ENCODE assay signal across 9 mouse cellular contexts in genomic region chr11:84760622-84761196, GRCm38 (mm10). TPM values are rescaled to one million over a fixed set of nuclear protein-coding genes. Genes with fewer than 3 reads are reported as not detected.
DNase-seq lines count a peak whose midpoint lies in the region; ATAC-seq lines count a peak whose summit lies in the region.
"Had no signal": no experiment of that assay in that cellular context is flagged by ENCODE, and none has a peak within 500 bp of the region (broad histone marks: within the 10 kb centered on the region; RNA-seq: fewer than 3 reads in every experiment).

No protein-coding gene starts in this region.

- H3K4me2 ChIP-seq in heart, embryonic 14.5 days (ENCODE audit: low read length), result peak overlapping the region; percentile 32
- H3K4me2 ChIP-seq: limb, embryonic 13.5 days had no signal

- H3K9ac ChIP-seq in heart, embryonic 14.5 days (ENCODE audit: low read length), result no peak overlapping the region
- H3K9ac ChIP-seq: limb, embryonic 13.5 days had no signal

- no peak for ATAC-seq in heart, embryonic 14.5 days (ENCODE audit: insufficient number of reproducible peaks, insufficient read depth, low FRiP score, low read depth)
- ATAC-seq in megakaryocyte, adult 5-6 weeks (ENCODE audit: poor library complexity, severe bottlenecking), result no peak

- H3K27me3 ChIP-seq in heart, embryonic 14.5 days (ENCODE audit: control insufficient read depth, insufficient read depth, low read length), result peaks cover 17% of the 10 kb centered on the region; the same call in 1 of the 2 replicates

- H3K4me3 ChIP-seq in heart, embryonic 14.5 days (ENCODE audit: control insufficient read depth in 1 of 2, insufficient read depth in 1 of 2, low read depth in 1 of 2, low read length in 2 of 2), result no peak overlapping the region
- H3K4me3 ChIP-seq: limb, embryonic 13.5 days had no signal

- no peaks in the 10 kb centered on the region for H3K36me3 ChIP-seq in heart, embryonic 14.5 days (ENCODE audit: control insufficient read depth, insufficient read depth, low read length)
- H3K36me3 ChIP-seq: limb, embryonic 13.5 days had no signal

- H3K9me3 ChIP-seq in heart, embryonic 14.5 days (ENCODE audit: control insufficient read depth, low read length), result no peaks in the 10 kb centered on the region
- H3K9me3 ChIP-seq: limb, embryonic 13.5 days had no signal

- peaks cover 15 to 16% of the 10 kb centered on the region in 2 experiments; a peak in 3 of 4 replicates for H3K4me1 ChIP-seq in heart, embryonic 14.5 days (ENCODE audit: control insufficient read depth in 2 of 2, insufficient read depth in 2 of 2, low read length in 2 of 2)

- peak; percentile 10 to 11 for DNase-seq in heart, adult 18-20 months
- DNase-seq in heart, adult 9 months (ENCODE audit: low spot score in 2 of 2), result no peak
- DNase-seq in left cerebral cortex, adult 8-10 months (ENCODE audit: low spot score in 2 of 2), result peak; percentile 21 to 74
- peak; percentile 73 to 77 for DNase-seq in right cerebral cortex, adult 2 months (ENCODE audit: low spot score in 2 of 2)
- no peak for DNase-seq in ovary, postnatal 36 days (ENCODE audit: low spot score)
- DNase-seq in urinary bladder, adult 2 months (ENCODE audit: low spot score), result no peak

- 15% methylated on average over 15 of the region's 15 CpGs for WGBS in heart, embryonic 14.5 days

- H3K27ac ChIP-seq in heart, embryonic 14.5 days (replicated peaks in 1 of 2; ENCODE audit: control insufficient read depth in 1 of 2, insufficient read depth in 1 of 2, low read depth in 2 of 2, low read length in 2 of 2), result no peak overlapping the region
- H3K27ac ChIP-seq: limb, embryonic 13.5 days had no signal

RNA-seq across cellular contexts. Expression of gene Mrm1, which starts 58.6 kb away (rescaled TPM):
- total RNA-seq in heart, adult 18-20 months (2021), result 10 to 100 TPM; 20.8 to 25.0 TPM
- 17.5 and 20.5 TPM in 2 replicates for polyA plus RNA-seq in heart, embryonic 14.5 days (2014; fragmentation: Nextera tagmentation; extraction: Ambion mirVana)
- 10 to 100 TPM; 14.0 to 18.9 (median 18.2) TPM for total RNA-seq in left cerebral cortex, adult 8-10 months (2022)
- 10.8 and 13.1 TPM in 2 replicates for polyA plus RNA-seq in urinary bladder, adult 2 months (2012; rRNA removed)
- 2.5 and 6.6 TPM in 2 replicates for total RNA-seq in megakaryocyte, adult 5-6 weeks (2015)
- total RNA-seq in megakaryocyte, adult 5-6 weeks (2017), result 4.2 and 5.8 TPM in 2 replicates

Comparison
In these comparisons a context has a peak if more than half of its experiments do, and no peak if none do; other contexts are left out.
1. DNase-seq: peak in heart, adult 18-20 months (2 of 2), left cerebral cortex, adult 8-10 months (2 of 2) and right cerebral cortex, adult 2 months (2 of 2); none in heart, adult 9 months (0 of 2), ovary, postnatal 36 days (single experiment) and urinary bladder, adult 2 months (single experiment).